Mouse (Mus musculus) limb, embryonic 10.5 days (tissue): Measurements from ENCODE around the gene Lmbr1. TPM values are rescaled to one million over a fixed set of nuclear protein-coding genes. Genes with fewer than 3 reads are reported as not detected.

ENCODE experiments used
- DNase-seq: peaks from one replicate; pipeline ENCODE4 v3.0.0-alpha.2; 2017; ENCODE audit warnings: low spot score
- H3K27ac ChIP-seq: fragments of 300-500 bp; sonication (generic); 2 replicates; pipeline ENCODE4 v1.5.1; 2016; ENCODE audit warnings: mild to moderate bottlenecking
- H3K27me3 ChIP-seq: fragments of 300-500 bp; sonication (generic); 2 replicates; pipeline ENCODE4 v1.6.1; 2016; ENCODE audit warnings: low read depth, mild to moderate bottlenecking; ENCODE audit not compliant: poor library complexity, severe bottlenecking
- H3K36me3 ChIP-seq: fragments of 300-500 bp; sonication (generic); 2 replicates; pipeline ENCODE4 v1.6.1; 2016; ENCODE audit warnings: mild to moderate bottlenecking, moderate library complexity
- H3K4me1 ChIP-seq: fragments of 300-500 bp; sonication (generic); 2 replicates; pipeline ENCODE4 v1.6.1; 2016
- H3K4me3 ChIP-seq: fragments of 300-500 bp; sonication (generic); 2 replicates; pipeline ENCODE4 v1.5.1; 2016; ENCODE audit warnings: mild to moderate bottlenecking, moderate library complexity
- H3K9me3 ChIP-seq: fragments of 300-500 bp; sonication (generic); replicated peaks from 2 replicates; pipeline ENCODE4 v1.6.1; 2016; ENCODE audit warnings: mild to moderate bottlenecking
- whole genome bisulfite sequencing: fragments of 180-500 bp; shearing (Covaris S2); methylation state at CpG from one replicate; pipeline ENCODE4 v1.1.7; 2016; 5-methylcytosine and 5-hydroxymethylcytosine counted together
- polyA plus RNA-seq: library from polyadenylated mRNA; unstranded; fragments of >200 nt; fragmentation: Nextera tagmentation; extraction: Ambion mirVana; gene quantifications from 2 replicates; pipeline ENCODE4 v1.2.1, GENCODE M21; 2016

Lmbr1 gene
- polyA plus RNA-seq, 1 experiment from 2014 or later, result 7.4 TPM

- DNase-seq, result no peak
- 61% methylated on average over 5 of the region's 5 CpGs for WGBS
Observed at GRCm38 (mm10) chr5:29335836-29336235, 42.4 kb downstream of the Lmbr1 start.

GRCm38 (mm10) chr5:29322503-29322902 is 55.7 kb downstream of the Lmbr1 start:
- Histone ChIP-seq H3K4me1 (no peaks in the 10 kb centered on the region), H3K27ac (no peak overlapping the region), H3K4me3 (no peak overlapping the region), H3K36me3 (no peaks in the 10 kb centered on the region), H3K27me3 (no peaks in the 10 kb centered on the region), H3K9me3 (no peaks in the 10 kb centered on the region)
- 95% methylated on average over 2 of the region's 2 CpGs for WGBS
- no peak for DNase-seq

More at GRCm38 (mm10) chr5:29335836-29336235, 42.4 kb downstream of the Lmbr1 start:
- no peaks in the 10 kb centered on the region for H3K9me3 ChIP-seq
- no peak overlapping the region for H3K4me3 ChIP-seq
- no peaks in the 10 kb centered on the region for H3K27me3 ChIP-seq
- no peak overlapping the region for H3K27ac ChIP-seq
- no peaks in the 10 kb centered on the region for H3K36me3 ChIP-seq
- H3K4me1 ChIP-seq, result no peaks in the 10 kb centered on the region

- peaks cover 15% of the 10 kb centered on the region for H3K4me1 ChIP-seq
- WGBS, result 91% methylated on average over 3 of the region's 3 CpGs
- no peak for DNase-seq
- H3K27ac ChIP-seq, result no peak overlapping the region
- H3K9me3 ChIP-seq, result no peaks in the 10 kb centered on the region
- no peaks in the 10 kb centered on the region for H3K27me3 ChIP-seq
- no peaks in the 10 kb centered on the region for H3K36me3 ChIP-seq
- H3K4me3 ChIP-seq, result no peak overlapping the region
Observed at GRCm38 (mm10) chr5:29309191-29309590, 69.0 kb downstream of the Lmbr1 start.

GRCm38 (mm10) chr5:29293194-29293593 is 85.0 kb downstream of the Lmbr1 start:
- no peak overlapping the region for H3K4me3 ChIP-seq
- H3K36me3 ChIP-seq, result no peaks in the 10 kb centered on the region
- peak; percentile 71 for DNase-seq
- no peak overlapping the region for H3K27ac ChIP-seq
- H3K9me3 ChIP-seq, result no peaks in the 10 kb centered on the region
- H3K27me3 ChIP-seq, result no peaks in the 10 kb centered on the region
- H3K4me1 ChIP-seq, result no peaks in the 10 kb centered on the region
- WGBS, result 34% methylated on average over 2 of the region's 2 CpGs

- WGBS, result 95% methylated on average over 3 of the region's 3 CpGs
- Histone ChIP-seq H3K4me1 (no peaks in the 10 kb centered on the region), H3K9me3 (no peaks in the 10 kb centered on the region), H3K27ac (no peak overlapping the region), H3K27me3 (no peaks in the 10 kb centered on the region), H3K36me3 (no peaks in the 10 kb centered on the region), H3K4me3 (no peak overlapping the region)
- no peak for DNase-seq
Observed at GRCm38 (mm10) chr5:29290110-29290509, 88.1 kb downstream of the Lmbr1 start.

GRCm38 (mm10) chr5:29289703-29290102 is 88.5 kb downstream of the Lmbr1 start:
- Histone ChIP-seq H3K27me3 (no peaks in the 10 kb centered on the region), H3K4me1 (no peaks in the 10 kb centered on the region), H3K27ac (no peak overlapping the region), H3K4me3 (no peak overlapping the region), H3K9me3 (no peaks in the 10 kb centered on the region), H3K36me3 (no peaks in the 10 kb centered on the region)
- no peak for DNase-seq
- 70% methylated on average over 6 of the region's 6 CpGs for WGBS

GRCm38 (mm10) chr5:29281081-29281480 is 97.1 kb downstream of the Lmbr1 start:
- Histone ChIP-seq H3K27me3 (no peaks in the 10 kb centered on the region), H3K4me3 (no peak overlapping the region), H3K27ac (no peak overlapping the region), H3K36me3 (no peaks in the 10 kb centered on the region), H3K4me1 (no peaks in the 10 kb centered on the region), H3K9me3 (no peaks in the 10 kb centered on the region)
- 93% methylated on average over 3 of the region's 3 CpGs for WGBS
- no peak for DNase-seq

GRCm38 (mm10) chr5:29274746-29275145 is 103.4 kb downstream of the Lmbr1 start:
- H3K4me3 ChIP-seq, result no peak overlapping the region
- no peaks in the 10 kb centered on the region for H3K9me3 ChIP-seq
- DNase-seq, result no peak
- H3K27ac ChIP-seq, result no peak overlapping the region
- no peaks in the 10 kb centered on the region for H3K36me3 ChIP-seq
- H3K4me1 ChIP-seq, result no peaks in the 10 kb centered on the region
- no peaks in the 10 kb centered on the region for H3K27me3 ChIP-seq

GRCm38 (mm10) chr5:29273426-29273825 is 104.8 kb downstream of the Lmbr1 start:
- H3K36me3 ChIP-seq, result no peaks in the 10 kb centered on the region
- 64% methylated on average over 2 of the region's 2 CpGs for WGBS
- H3K27me3 ChIP-seq, result no peaks in the 10 kb centered on the region
- H3K27ac ChIP-seq, result no peak overlapping the region
- H3K4me1 ChIP-seq, result no peaks in the 10 kb centered on the region
- no peaks in the 10 kb centered on the region for H3K9me3 ChIP-seq
- H3K4me3 ChIP-seq, result no peak overlapping the region
- no peak for DNase-seq

GRCm38 (mm10) chr5:29270879-29271278 is 107.3 kb downstream of the Lmbr1 start:
- 71% methylated on average over 4 of the region's 4 CpGs for WGBS
- no peaks in the 10 kb centered on the region for H3K4me1 ChIP-seq
- no peak for DNase-seq
- no peaks in the 10 kb centered on the region for H3K27me3 ChIP-seq
- no peaks in the 10 kb centered on the region for H3K9me3 ChIP-seq
- H3K27ac ChIP-seq, result no peak overlapping the region
- H3K4me3 ChIP-seq, result no peak overlapping the region
- no peaks in the 10 kb centered on the region for H3K36me3 ChIP-seq

- 76% methylated on average over 2 of the region's 2 CpGs for WGBS
- Histone ChIP-seq H3K27me3 (no peaks in the 10 kb centered on the region), H3K4me1 (no peaks in the 10 kb centered on the region), H3K9me3 (no peaks in the 10 kb centered on the region), H3K4me3 (no peak overlapping the region), H3K36me3 (no peaks in the 10 kb centered on the region), H3K27ac (no peak overlapping the region)
- no peak for DNase-seq
Observed at GRCm38 (mm10) chr5:29253876-29254275, 124.3 kb downstream of the Lmbr1 start.

GRCm38 (mm10) chr5:29251496-29251873 is 126.7 kb downstream of the Lmbr1 start:
- no peaks in the 10 kb centered on the region for H3K36me3 ChIP-seq
- H3K27me3 ChIP-seq, result no peaks in the 10 kb centered on the region
- H3K4me3 ChIP-seq, result no peak overlapping the region
- 92% methylated on average over 1 of the region's 1 CpGs for WGBS
- H3K9me3 ChIP-seq, result no peaks in the 10 kb centered on the region
- H3K4me1 ChIP-seq, result no peaks in the 10 kb centered on the region
- no peak for DNase-seq
- H3K27ac ChIP-seq, result no peak overlapping the region

GRCm38 (mm10) chr5:29250795-29251495 is 127.2 kb downstream of the Lmbr1 start:
- no peaks in the 10 kb centered on the region for H3K36me3 ChIP-seq
- no peak overlapping the region for H3K4me3 ChIP-seq
- H3K4me1 ChIP-seq, result no peaks in the 10 kb centered on the region
- DNase-seq, result no peak
- WGBS, result 88% methylated on average over 8 of the region's 8 CpGs
- H3K27ac ChIP-seq, result no peak overlapping the region
- no peaks in the 10 kb centered on the region for H3K27me3 ChIP-seq
- H3K9me3 ChIP-seq, result no peaks in the 10 kb centered on the region

GRCm38 (mm10) chr5:29244769-29245168 is 133.4 kb downstream of the Lmbr1 start:
- H3K9me3 ChIP-seq, result no peaks in the 10 kb centered on the region
- WGBS, result no CpG with 5 or more reads among the region's 1 CpGs
- no peak overlapping the region for H3K4me3 ChIP-seq

More at GRCm38 (mm10) chr5:29244769-29245168, 133.4 kb downstream of the Lmbr1 start:
- no peak for DNase-seq
- H3K27ac ChIP-seq, result no peak overlapping the region
- no peaks in the 10 kb centered on the region for H3K27me3 ChIP-seq
- no peaks in the 10 kb centered on the region for H3K36me3 ChIP-seq
- H3K4me1 ChIP-seq, result no peaks in the 10 kb centered on the region
